Mouse (Mus musculus) CH12.LX (cell line): Measurements from ENCODE around the gene Jmy. TPM values are rescaled to one million over a fixed set of nuclear protein-coding genes. Genes with fewer than 3 reads are reported as not detected.

Experiments used
- DNase-seq: peaks from one replicate; pipeline ENCODE4 v3.0.0-alpha.2; 2013; ENCODE audit errors: extremely low read depth
- H3K27ac ChIP-seq: 2 replicates; pipeline ENCODE4 v1.5.1; 2012; ENCODE audit warnings: low read depth, mild to moderate bottlenecking, control low read depth, moderate library complexity; ENCODE audit not compliant: insufficient read depth
- H3K27me3 ChIP-seq: replicated peaks from 2 replicates; pipeline ENCODE3; 2012; ENCODE audit warnings: inconsistent platforms
- H3K36me3 ChIP-seq, 2 experiments: replicated peaks in 1 of 2; 2 replicates each; pipeline versions ENCODE3 to v1.6.1; 2012; ENCODE audit warnings: inconsistent platforms in 1 of 2, low read length in 1 of 2, mild to moderate bottlenecking in 1 of 2, mixed read lengths in 1 of 2, moderate library complexity in 1 of 2; ENCODE audit not compliant: control insufficient read depth in 1 of 2, insufficient read depth in 1 of 2
- H3K4me1 ChIP-seq, 2 experiments: 2 replicates each; pipeline ENCODE4 v1.6.1; 2012; ENCODE audit warnings: inconsistent platforms in 1 of 2, moderate library complexity in 1 of 2; ENCODE audit not compliant: insufficient read depth in 2 of 2, control insufficient read depth in 1 of 2
- H3K4me2 ChIP-seq: 2 replicates; pipeline ENCODE4 v1.6.1; 2012; ENCODE audit warnings: low read depth, mild to moderate bottlenecking, control low read depth; ENCODE audit not compliant: poor library complexity, insufficient read depth, severe bottlenecking
- H3K4me3 ChIP-seq, 3 experiments: fragments of 150-350 bp in 1 of 3; sonication (generic) in 1 of 3; replicated peaks in 1 of 3; 2 replicates each; pipeline versions ENCODE3 to v1.5.1; 2011 to 2012; ENCODE audit warnings: low read depth in 2 of 3, low read length in 2 of 3, mild to moderate bottlenecking in 2 of 3, moderate library complexity in 2 of 3, control low read depth in 1 of 3, improper control_type of control experiment in 1 of 3, inconsistent platforms in 1 of 3, mixed read lengths in 1 of 3; ENCODE audit not compliant: poor library complexity in 1 of 3
- H3K79me2 ChIP-seq: replicated peaks from 2 replicates; pipeline ENCODE4 v1.6.1; 2012; ENCODE audit warnings: mild to moderate bottlenecking, moderate library complexity; ENCODE audit not compliant: control insufficient read depth, poor library complexity, insufficient read depth, severe bottlenecking; ENCODE audit errors: extremely low read depth
- H3K9ac ChIP-seq: 2 replicates; pipeline ENCODE4 v1.6.1; 2012; ENCODE audit warnings: low read depth, mild to moderate bottlenecking, control low read depth, moderate library complexity; ENCODE audit not compliant: insufficient read depth
- H3K9me3 ChIP-seq: replicated peaks from 2 replicates; pipeline ENCODE3; 2012; ENCODE audit warnings: low read length, inconsistent platforms, mixed read lengths
- CHD1 ChIP-seq: IDR thresholded peaks from 2 replicates; pipeline ENCODE4 v1.6.1; 2012; ENCODE audit warnings: low read depth, low read length, improper control_type of control experiment, inconsistent platforms
- CTCF ChIP-seq, 2 experiments: IDR thresholded peaks in 1 of 2; conservative IDR thresholded peaks in 1 of 2; 2 replicates each; pipeline ENCODE4 v1.5.1; 2011 to 2012; ENCODE audit warnings: low read depth in 2 of 2, low read length in 2 of 2, improper control_type of control experiment in 1 of 2, inconsistent platforms in 1 of 2, mild to moderate bottlenecking in 1 of 2, moderate library complexity in 1 of 2
- ELF1 ChIP-seq: IDR thresholded peaks from 2 replicates; pipeline ENCODE4 v1.6.1; 2014; ENCODE audit warnings: low read depth, mild to moderate bottlenecking, inconsistent platforms, low read length, improper control_type of control experiment
- EP300 ChIP-seq: IDR thresholded peaks from 2 replicates; pipeline ENCODE4 v1.6.1; 2011; ENCODE audit warnings: low read length, improper control_type of control experiment
- ETS1 ChIP-seq: conservative IDR thresholded peaks from 2 replicates; pipeline ENCODE4 v1.6.1; 2012; ENCODE audit warnings: low read depth, mild to moderate bottlenecking, inconsistent platforms, low read length, improper control_type of control experiment, moderate library complexity
- GABPA ChIP-seq: IDR thresholded peaks from 2 replicates; pipeline ENCODE4 v1.6.1; 2012; ENCODE audit warnings: low read depth, low read length, improper control_type of control experiment, inconsistent platforms; ENCODE audit not compliant: insufficient replicate concordance
- HCFC1 ChIP-seq: IDR thresholded peaks from 2 replicates; pipeline ENCODE4 v1.6.1; 2012; ENCODE audit warnings: low read depth, mild to moderate bottlenecking, inconsistent platforms, low read length, improper control_type of control experiment
- IRF4 ChIP-seq: IDR thresholded peaks from 2 replicates; pipeline ENCODE4 v1.6.1; 2014; ENCODE audit warnings: low read depth, mild to moderate bottlenecking, inconsistent platforms, low read length, improper control_type of control experiment
- JUN ChIP-seq: IDR thresholded peaks from 2 replicates; pipeline ENCODE4 v1.6.1; 2011; ENCODE audit warnings: low read depth, mild to moderate bottlenecking, low read length, improper control_type of control experiment, moderate library complexity; ENCODE audit not compliant: insufficient read depth
- JUND ChIP-seq: conservative IDR thresholded peaks from 2 replicates; pipeline ENCODE4 v1.6.1; 2011; ENCODE audit warnings: low read depth, low read length, improper control_type of control experiment
- KAT2A ChIP-seq: IDR thresholded peaks from 2 replicates; pipeline ENCODE4 v1.6.1; 2012; ENCODE audit warnings: low read length, improper control_type of control experiment, inconsistent platforms; ENCODE audit not compliant: insufficient replicate concordance
- MAFK ChIP-seq: IDR thresholded peaks from 2 replicates; pipeline ENCODE4 v1.6.1; 2011; ENCODE audit warnings: low read length, improper control_type of control experiment; ENCODE audit not compliant: insufficient replicate concordance
- MEF2A ChIP-seq: IDR thresholded peaks from 2 replicates; pipeline ENCODE4 v1.6.1; 2014; ENCODE audit warnings: low read depth, mild to moderate bottlenecking, inconsistent platforms, low read length, improper control_type of control experiment, borderline replicate concordance
- MXI1 ChIP-seq: IDR thresholded peaks from 2 replicates; pipeline ENCODE4 v1.6.1; 2011; ENCODE audit warnings: mild to moderate bottlenecking, low read depth, low read length, improper control_type of control experiment
- NELFE ChIP-seq: IDR thresholded peaks from 2 replicates; pipeline ENCODE4 v1.6.1; 2011; ENCODE audit warnings: low read depth, low read length, improper control_type of control experiment
- NRF1 ChIP-seq: IDR thresholded peaks from 2 replicates; pipeline ENCODE4 v1.6.1; 2014; ENCODE audit warnings: low read depth, mild to moderate bottlenecking, inconsistent platforms, low read length, improper control_type of control experiment, moderate library complexity
- POLR2A ChIP-seq: IDR thresholded peaks from 2 replicates; pipeline ENCODE4 v1.6.1; 2011; ENCODE audit warnings: low read depth, mild to moderate bottlenecking, improper control_type of control experiment, low read length
- POLR2AphosphoS2 ChIP-seq: IDR thresholded peaks from 2 replicates; pipeline ENCODE4 v1.6.1; 2011; ENCODE audit warnings: low read depth, low read length, improper control_type of control experiment
- RAD21 ChIP-seq: IDR thresholded peaks from 2 replicates; pipeline ENCODE4 v1.6.1; 2011; ENCODE audit warnings: low read depth, mild to moderate bottlenecking, low read length, improper control_type of control experiment, moderate library complexity
- RCOR1 ChIP-seq: conservative IDR thresholded peaks from 2 replicates; pipeline ENCODE4 v1.6.1; 2012; ENCODE audit warnings: low read depth, mild to moderate bottlenecking, inconsistent platforms, low read length, improper control_type of control experiment
- TBP ChIP-seq: conservative IDR thresholded peaks from 2 replicates; pipeline ENCODE4 v1.6.1; 2011; ENCODE audit warnings: low read depth, low read length, improper control_type of control experiment
- ZC3H11A ChIP-seq: IDR thresholded peaks from 2 replicates; pipeline ENCODE4 v1.6.1; 2012; ENCODE audit warnings: low read depth, mild to moderate bottlenecking, inconsistent platforms, low read length, improper control_type of control experiment
- ZKSCAN1 ChIP-seq: IDR thresholded peaks from 2 replicates; pipeline ENCODE4 v1.6.1; 2012; ENCODE audit warnings: low read depth, inconsistent platforms, low read length, improper control_type of control experiment, borderline replicate concordance
- ZNF384 ChIP-seq: IDR thresholded peaks from 2 replicates; pipeline ENCODE4 v1.6.1; 2012; ENCODE audit warnings: low read depth, low read length, improper control_type of control experiment, inconsistent platforms
- dilution Hi-C: fragments of 300-500 bp; cut with MboI; formaldehyde crosslinking; loops from 2 replicates; pipeline ENCODE4 v1.14.3; 2020; ENCODE audit warnings: low sequenced_read_pairs; ENCODE audit not compliant: extremely low pct_unique_long_range_greater_than_20kb, extremely low pct_ligation_motif_present
- in situ Hi-C: fragments of 300-500 bp; cut with MboI; formaldehyde crosslinking; loops from 3 replicates; pipeline ENCODE4 v1.14.3; 2019; ENCODE audit warnings: low sequenced_read_pairs, low pct_ligation_motif_present, low pct_unique_long_range_greater_than_20kb, mixed read lengths
- polyA plus RNA-seq: library from polyadenylated mRNA; unstranded; fragments of >175 nt; gene quantifications from 2 replicates; pipeline ENCODE4 v1.2.1, GENCODE M21; 2012; ENCODE audit warnings: low read depth; ENCODE audit not compliant: insufficient read length
- total RNA-seq, 2 experiments: library from RNA; depleted of rRNA; stranded (reverse); fragments of 300-350 nt in 1 of 2; fragments of >200 nt in 1 of 2; gene quantifications; 2 replicates each; pipeline ENCODE4 v1.2.3; 2012 to 2014

Gene Jmy
- total and polyA plus RNA-seq, 3 experiments = 2.4 to 3.3 (median 3.3) TPM

DNA sequence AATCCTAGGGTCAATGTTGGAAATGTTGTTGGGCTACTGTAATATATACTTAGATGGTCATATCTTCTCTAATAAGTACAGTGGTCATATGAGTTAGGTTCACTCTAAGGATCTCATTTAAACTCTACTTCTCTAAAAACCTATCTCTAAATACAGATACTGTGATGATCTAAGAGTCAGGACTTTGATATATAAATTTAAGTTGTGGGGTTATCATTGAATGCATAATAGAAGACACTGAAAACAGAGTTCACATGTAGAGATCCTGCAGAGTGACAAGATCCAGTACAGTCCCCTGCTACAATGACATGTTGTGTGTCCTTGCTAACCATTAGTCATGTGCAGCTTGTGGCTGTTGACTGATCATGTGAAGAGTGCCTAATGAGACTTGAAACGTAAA, 114.5 kb downstream of the Jmy start:
- in situ Hi-C loops = no loop called here
- H3K27me3 ChIP-seq = no peaks in the 10 kb centered on the region
- TF ChIP-seq POLR2AphosphoS2 (no peak), JUND (no peak), GABPA (no peak), MXI1 (no peak), ZC3H11A (no peak), TBP (no peak), RCOR1 (no peak), JUN (no peak), POLR2A (no peak), ZKSCAN1 (no peak), KAT2A (no peak), EP300 (no peak), MAFK (no peak), ZNF384 (no peak), NELFE (no peak), RAD21 (no peak), CHD1 (no peak), HCFC1 (no peak), ELF1 (no peak)
- no peak overlapping the region for H3K9ac ChIP-seq
- dilution Hi-C loops = no loop called here
- H3K9me3 ChIP-seq = no peaks in the 10 kb centered on the region
- H3K79me2 ChIP-seq = no peaks in the 10 kb centered on the region
- H3K4me3 ChIP-seq = no peak overlapping the region
- no peak overlapping the region for H3K27ac ChIP-seq
- H3K36me3 ChIP-seq = peaks cover 0 to 2% of the 10 kb centered on the region in 2 experiments
- no peak overlapping the region for H3K4me2 ChIP-seq
- no peak for DNase-seq
- peaks cover 2 to 16% of the 10 kb centered on the region in 2 experiments; a peak in 2 of 4 replicates for H3K4me1 ChIP-seq

DNA sequence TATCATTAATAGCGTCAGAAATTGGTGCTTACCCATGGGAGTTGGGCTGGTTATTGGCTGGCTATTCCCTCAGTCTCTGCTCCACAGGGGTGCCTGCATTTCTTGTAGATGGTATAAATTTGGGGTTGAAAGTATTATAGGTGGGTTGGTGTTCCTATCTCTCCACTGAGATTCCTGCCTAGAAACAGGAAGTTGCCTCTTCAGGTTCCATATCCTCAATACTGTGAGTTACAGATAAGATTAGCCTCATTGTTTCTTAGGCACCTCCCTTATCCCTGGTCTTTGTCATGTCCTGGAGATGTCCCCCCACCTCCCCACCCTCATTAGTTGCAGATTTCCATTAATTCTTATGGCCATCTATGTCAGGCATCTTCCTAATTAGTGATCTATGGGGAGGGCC, 115.1 kb downstream of the Jmy start:
- Histone ChIP-seq H3K9me3 (no peaks in the 10 kb centered on the region), H3K9ac (no peak overlapping the region), H3K4me2 (no peak overlapping the region), H3K4me3 (no peak overlapping the region), H3K4me1 (peaks cover 2 to 16% of the 10 kb centered on the region in 2 experiments; a peak in 2 of 4 replicates), H3K79me2 (no peaks in the 10 kb centered on the region), H3K27ac (no peak overlapping the region), H3K27me3 (no peaks in the 10 kb centered on the region), H3K36me3 (peaks cover 0 to 2% of the 10 kb centered on the region in 2 experiments)
- dilution Hi-C loops (no loop called here), in situ Hi-C loops (no loop called here)
- TF ChIP-seq CTCF (conservative IDR thresholded peaks at IDR 0.05 in 1 of 2, IDR thresholded peaks at IDR 0.05 in 1 of 2; ENCODE audit: low read depth in 2 of 2, low read length in 2 of 2) (no peak), JUND (no peak), IRF4 (no peak), ETS1 (no peak), ELF1 (no peak), HCFC1 (no peak), POLR2A (no peak), NELFE (no peak), ZKSCAN1 (no peak), JUN (no peak), POLR2AphosphoS2 (no peak), MEF2A (no peak), NRF1 (no peak), KAT2A (no peak), MAFK (no peak), EP300 (no peak)
- DNase-seq = no peak
